8 mouse cellular contexts compared by ENCODE assay signal in genomic region chr1:163308631-163309030, GRCm38 (mm10). TPM values are rescaled to one million over a fixed set of nuclear protein-coding genes. Genes with fewer than 3 reads are reported as not detected.
A peak's percentile ranks its signal among the peaks of the same experiment; 100 is the strongest.
DNase-seq lines count a peak whose midpoint lies in the region; ATAC-seq and TF ChIP-seq lines count a peak whose summit lies in the region.

No protein-coding gene starts in this region.

- H3K4me3 ChIP-seq in heart, embryonic 16.5 days (ENCODE audit: low read length): peak overlapping the region; percentile 41
- peak overlapping the region; percentile 92 for H3K4me3 ChIP-seq in embryonic facial prominence, embryonic 13.5 days
- H3K4me3 ChIP-seq in intestine, postnatal 0 days (ENCODE audit: low read depth, low read length): peak overlapping the region; percentile 22
- no peak overlapping the region for H3K4me3 ChIP-seq in neural tube, embryonic 12.5 days

- WGBS in heart, embryonic 16.5 days: 18% methylated on average over 24 of the region's 24 CpGs
- 3% methylated on average over 24 of the region's 24 CpGs for WGBS in embryonic facial prominence, embryonic 13.5 days
- 4% methylated on average over 24 of the region's 24 CpGs for WGBS in intestine, postnatal 0 days
- WGBS in neural tube, embryonic 12.5 days: under 1% methylated on average over 24 of the region's 24 CpGs

- no peak for TF ChIP-seq CTCF in intestine, postnatal 0 days (IDR thresholded peaks at IDR 0.05; ENCODE audit: low read depth)

- peaks cover 5% of the 10 kb centered on the region; the same call in 1 of the 2 replicates for H3K4me1 ChIP-seq in heart, embryonic 16.5 days (ENCODE audit: control insufficient read depth, insufficient read depth, low read length)
- H3K4me1 ChIP-seq in embryonic facial prominence, embryonic 13.5 days: peaks cover 51% of the 10 kb centered on the region
- no peaks in the 10 kb centered on the region for H3K4me1 ChIP-seq in intestine, postnatal 0 days (replicated peaks; ENCODE audit: control insufficient read depth, insufficient read depth, low read length)
- peaks cover 19% of the 10 kb centered on the region for H3K4me1 ChIP-seq in neural tube, embryonic 12.5 days

- peaks cover 31% of the 10 kb centered on the region for H3K27me3 ChIP-seq in heart, embryonic 16.5 days (ENCODE audit: control insufficient read depth, insufficient read depth, low read length)
- peaks cover 5% of the 10 kb centered on the region; the same call in 1 of the 2 replicates for H3K27me3 ChIP-seq in embryonic facial prominence, embryonic 13.5 days
- H3K27me3 ChIP-seq in intestine, postnatal 0 days (replicated peaks; ENCODE audit: control insufficient read depth, insufficient read depth, low read length): peaks cover 73% of the 10 kb centered on the region
- peaks cover 83% of the 10 kb centered on the region for H3K27me3 ChIP-seq in neural tube, embryonic 12.5 days (replicated peaks)

- H3K9ac ChIP-seq in heart, embryonic 16.5 days (ENCODE audit: low read length): no peak overlapping the region
- H3K9ac ChIP-seq in embryonic facial prominence, embryonic 13.5 days: peak overlapping the region; percentile 100
- H3K9ac ChIP-seq in intestine, postnatal 0 days (ENCODE audit: low read depth, low read length): no peak overlapping the region
- no peak overlapping the region for H3K9ac ChIP-seq in neural tube, embryonic 12.5 days

- peak overlapping the region; percentile 59 for H3K4me2 ChIP-seq in heart, embryonic 16.5 days (ENCODE audit: low read depth, low read length)
- peak overlapping the region; percentile 82 for H3K4me2 ChIP-seq in embryonic facial prominence, embryonic 13.5 days
- H3K4me2 ChIP-seq in intestine, postnatal 0 days (replicated peaks; ENCODE audit: low read depth): peak overlapping the region; percentile 40; the same call in 1 of the 2 replicates
- peak overlapping the region; percentile 68 for H3K4me2 ChIP-seq in neural tube, embryonic 12.5 days (replicated peaks)

- ATAC-seq in heart, embryonic 16.5 days (replicated peaks; ENCODE audit: extremely low read depth, insufficient read depth, low FRiP score): no peak
- ATAC-seq in embryonic facial prominence, embryonic 13.5 days (ENCODE audit: insufficient number of reproducible peaks, insufficient read depth, low FRiP score, low TSS enrichment, low read depth): no peak
- ATAC-seq in intestine, postnatal 0 days: no peak
- peak; percentile 66 for ATAC-seq in neural tube, embryonic 12.5 days (ENCODE audit: low FRiP score, low read depth)
- no peak for ATAC-seq in monocyte, adult 5-6 weeks (replicated peaks; ENCODE audit: insufficient number of reproducible peaks, low FRiP score, low TSS enrichment, poor library complexity, severe bottlenecking)

- no peaks in the 10 kb centered on the region for H3K36me3 ChIP-seq in heart, embryonic 16.5 days (ENCODE audit: control insufficient read depth, insufficient read depth)
- peaks cover 21% of the 10 kb centered on the region for H3K36me3 ChIP-seq in embryonic facial prominence, embryonic 13.5 days
- no peaks in the 10 kb centered on the region for H3K36me3 ChIP-seq in intestine, postnatal 0 days (ENCODE audit: control insufficient read depth, insufficient read depth)
- H3K36me3 ChIP-seq in neural tube, embryonic 12.5 days: no peaks in the 10 kb centered on the region

- H3K27ac ChIP-seq in heart, embryonic 16.5 days (ENCODE audit: low read length): no peak overlapping the region
- H3K27ac ChIP-seq in embryonic facial prominence, embryonic 13.5 days: peak overlapping the region; percentile 100
- no peak overlapping the region for H3K27ac ChIP-seq in intestine, postnatal 0 days (ENCODE audit: low read depth, low read length)
- no peak overlapping the region for H3K27ac ChIP-seq in neural tube, embryonic 12.5 days

- no peaks in the 10 kb centered on the region for H3K9me3 ChIP-seq in heart, embryonic 16.5 days (replicated peaks; ENCODE audit: control insufficient read depth, low read length)
- H3K9me3 ChIP-seq in embryonic facial prominence, embryonic 13.5 days: no peaks in the 10 kb centered on the region
- H3K9me3 ChIP-seq in intestine, postnatal 0 days (ENCODE audit: control insufficient read depth): no peaks in the 10 kb centered on the region
- no peaks in the 10 kb centered on the region for H3K9me3 ChIP-seq in neural tube, embryonic 12.5 days

- DNase-seq in heart, postnatal 4 days: no peak
- no peak for DNase-seq in thymus, adult 18-20 months
- DNase-seq in yolk sac, embryonic 10.5 days (ENCODE audit: low spot score): no peak

RNA-seq across cellular contexts. Expression of gene Prrx1, which starts 4.9 kb away (rescaled TPM):
- 9.3 and 11.1 TPM in 2 replicates for polyA plus RNA-seq in heart, embryonic 16.5 days (2015; fragmentation: Nextera tagmentation; extraction: Ambion mirVana)
- total RNA-seq in heart, postnatal 4 days (2021): 10 to 100 TPM; 32.7 to 34.2 TPM
- 171 and 190 TPM in 2 replicates for polyA plus RNA-seq in embryonic facial prominence, embryonic 13.5 days (2015; fragmentation: Nextera tagmentation; extraction: Ambion mirVana)
- 14.9 and 16.9 TPM in 2 replicates for polyA plus RNA-seq in intestine, postnatal 0 days (2015; fragmentation: Nextera tagmentation; extraction: Ambion mirVana)
- polyA plus RNA-seq in neural tube, embryonic 12.5 days (2016; fragmentation: Nextera tagmentation; extraction: Ambion mirVana): 20.7 and 22.1 TPM in 2 replicates
- total RNA-seq in monocyte, adult 5-6 weeks (2017): 0.10 TPM in 1 of 3 replicates, not detected in the others
